Mouse (Mus musculus) lung, embryonic 16.5 days (tissue): ENCODE data around the gene Yjefn3. TPM values are rescaled to one million over a fixed set of nuclear protein-coding genes. Genes with fewer than 3 reads are reported as not detected.
A peak's percentile ranks its signal among the peaks of the same experiment; 100 is the strongest.

Experiments
- ATAC-seq: fragments of 200-750 bp; cut with Nextera tagmentation; 2 replicates; pipeline ENCODE4 v1.8.0; 2017; ENCODE audit warnings: low read depth, mild to moderate bottlenecking, moderate library complexity
- H3K27ac ChIP-seq: fragments of 300-500 bp; sonication (generic); 2 replicates; pipeline ENCODE4 v1.5.1; 2014; ENCODE audit warnings: mild to moderate bottlenecking, control low read depth, low read length
- H3K27me3 ChIP-seq: fragments of 300-500 bp; sonication (generic); 2 replicates; pipeline ENCODE4 v1.6.1; 2014; ENCODE audit warnings: low read depth, low read length, mixed read lengths; ENCODE audit not compliant: control insufficient read depth, insufficient read depth
- H3K36me3 ChIP-seq: fragments of 300-500 bp; sonication (generic); 2 replicates; pipeline ENCODE4 v1.6.1; 2014; ENCODE audit warnings: low read length; ENCODE audit not compliant: control insufficient read depth, insufficient read depth
- H3K4me1 ChIP-seq: fragments of 300-500 bp; sonication (generic); replicated peaks from 2 replicates; pipeline ENCODE4 v1.6.1; 2014; ENCODE audit warnings: low read length, mixed read lengths; ENCODE audit not compliant: control insufficient read depth, insufficient read depth
- H3K4me2 ChIP-seq: fragments of 300-500 bp; sonication (generic); 2 replicates; pipeline ENCODE4 v1.6.1; 2014; ENCODE audit warnings: low read depth, low read length, control low read depth
- H3K4me3 ChIP-seq: fragments of 300-500 bp; sonication (generic); 2 replicates; pipeline ENCODE4 v1.5.1; 2014; ENCODE audit warnings: mild to moderate bottlenecking, low read length, control low read depth
- H3K9ac ChIP-seq: fragments of 300-500 bp; sonication (generic); 2 replicates; pipeline ENCODE4 v1.6.1; 2014; ENCODE audit warnings: low read length, control low read depth
- H3K9me3 ChIP-seq: fragments of 300-500 bp; sonication (generic); 2 replicates; pipeline ENCODE4 v1.6.1; 2016; ENCODE audit warnings: low read length; ENCODE audit not compliant: control insufficient read depth
- WGBS: fragments of 180-500 bp; shearing (Covaris S2); extraction: QIAGEN DNeasy Blood & Tissue Kit; methylation state at CpG from one replicate; pipeline ENCODE4 v1.1.7; 2014; 5-methylcytosine and 5-hydroxymethylcytosine counted together
- polyA plus RNA-seq: library from polyadenylated mRNA; unstranded; fragments of >200 nt; fragmentation: Nextera tagmentation; extraction: Ambion mirVana; gene quantifications from 2 replicates; pipeline ENCODE4 v1.2.1, GENCODE M21; 2015

The Yjefn3 gene
- polyA plus RNA-seq, 1 experiment from 2014 or later: 4.1 TPM

- H3K36me3 ChIP-seq: no peaks in the 10 kb centered on the region
- no peak overlapping the region for H3K4me2 ChIP-seq
- no peak overlapping the region for H3K9ac ChIP-seq
- WGBS: 78% methylated on average over 5 of the region's 5 CpGs
- ATAC-seq: no peak
- no peaks in the 10 kb centered on the region for H3K4me1 ChIP-seq
- H3K9me3 ChIP-seq: no peaks in the 10 kb centered on the region
- no peaks in the 10 kb centered on the region for H3K27me3 ChIP-seq
- H3K27ac ChIP-seq: no peak overlapping the region
- no peak overlapping the region for H3K4me3 ChIP-seq
Measured at GRCm38 (mm10) chr8:69863387-69864020, 39.0 kb downstream of the Yjefn3 start.

- H3K36me3 ChIP-seq: no peaks in the 10 kb centered on the region
- no peak overlapping the region for H3K4me2 ChIP-seq
Measured at GRCm38 (mm10) chr8:69861251-69861650, 41.3 kb downstream of the Yjefn3 start.

GRCm38 (mm10) chr8:69860807-69861206 lies 41.7 kb downstream of the Yjefn3 start:
- no peak overlapping the region for H3K4me3 ChIP-seq
- no peak overlapping the region for H3K9ac ChIP-seq
- H3K4me2 ChIP-seq: no peak overlapping the region
- 56% methylated on average over 4 of the region's 4 CpGs for WGBS
- H3K36me3 ChIP-seq: no peaks in the 10 kb centered on the region
- H3K27me3 ChIP-seq: no peaks in the 10 kb centered on the region
- H3K4me1 ChIP-seq: no peaks in the 10 kb centered on the region
- no peak for ATAC-seq
- H3K9me3 ChIP-seq: no peaks in the 10 kb centered on the region
- H3K27ac ChIP-seq: no peak overlapping the region

More at GRCm38 (mm10) chr8:69861251-69861650, 41.3 kb downstream of the Yjefn3 start:
- Histone ChIP-seq H3K9ac (no peak overlapping the region), H3K4me3 (no peak overlapping the region), H3K4me1 (no peaks in the 10 kb centered on the region), H3K9me3 (no peaks in the 10 kb centered on the region), H3K27ac (no peak overlapping the region), H3K27me3 (no peaks in the 10 kb centered on the region)
- 72% methylated on average over 2 of the region's 2 CpGs for WGBS
- no peak for ATAC-seq

- no peak overlapping the region for H3K27ac ChIP-seq
- no peak overlapping the region for H3K4me3 ChIP-seq
- H3K4me1 ChIP-seq: no peaks in the 10 kb centered on the region; the same call in 1 of the 2 replicates
- no peak overlapping the region for H3K9ac ChIP-seq
- 92% methylated on average over 10 of the region's 10 CpGs for WGBS
- no peaks in the 10 kb centered on the region for H3K9me3 ChIP-seq
- no peaks in the 10 kb centered on the region for H3K27me3 ChIP-seq
- H3K36me3 ChIP-seq: no peaks in the 10 kb centered on the region
- no peak for ATAC-seq
- no peak overlapping the region for H3K4me2 ChIP-seq
Measured at GRCm38 (mm10) chr8:69853869-69854268, 48.6 kb downstream of the Yjefn3 start.

- ATAC-seq: no peak
- Histone ChIP-seq H3K4me3 (no peak overlapping the region), H3K27ac (no peak overlapping the region), H3K9me3 (no peaks in the 10 kb centered on the region), H3K4me1 (peaks cover 2% of the 10 kb centered on the region), H3K4me2 (no peak overlapping the region), H3K9ac (no peak overlapping the region), H3K27me3 (no peaks in the 10 kb centered on the region), H3K36me3 (no peaks in the 10 kb centered on the region)
- 72% methylated on average over 7 of the region's 7 CpGs for WGBS
Measured at GRCm38 (mm10) chr8:69850926-69851506, 51.5 kb downstream of the Yjefn3 start.

GRCm38 (mm10) chr8:69849899-69850298 lies 52.6 kb downstream of the Yjefn3 start:
- 31% methylated on average over 3 of the region's 3 CpGs for WGBS
- no peaks in the 10 kb centered on the region for H3K36me3 ChIP-seq
- peaks cover 2% of the 10 kb centered on the region for H3K4me1 ChIP-seq
- no peak for ATAC-seq
- no peak overlapping the region for H3K4me3 ChIP-seq
- H3K9me3 ChIP-seq: no peaks in the 10 kb centered on the region
- H3K4me2 ChIP-seq: no peak overlapping the region
- no peak overlapping the region for H3K9ac ChIP-seq
- no peak overlapping the region for H3K27ac ChIP-seq
- no peaks in the 10 kb centered on the region for H3K27me3 ChIP-seq

- H3K9ac ChIP-seq: no peak overlapping the region
- H3K36me3 ChIP-seq: no peaks in the 10 kb centered on the region
- H3K27ac ChIP-seq: 0 out of 2 replicates have a peak overlapping the region, but pooled peaks have one; percentile 47
- no peaks in the 10 kb centered on the region for H3K27me3 ChIP-seq
- WGBS: 51% methylated on average over 8 of the region's 8 CpGs
- peak; percentile 90 for ATAC-seq
- no peak overlapping the region for H3K4me2 ChIP-seq
- peaks cover 2% of the 10 kb centered on the region for H3K4me1 ChIP-seq
- no peak overlapping the region for H3K4me3 ChIP-seq
- no peaks in the 10 kb centered on the region for H3K9me3 ChIP-seq
Measured at GRCm38 (mm10) chr8:69848951-69849350, 53.6 kb downstream of the Yjefn3 start.

GRCm38 (mm10) chr8:69847167-69848065 lies 55.1 kb downstream of the Yjefn3 start:
- WGBS: 61% methylated on average over 3 of the region's 3 CpGs
- no peak overlapping the region for H3K4me2 ChIP-seq
- H3K27ac ChIP-seq: peak overlapping the region; percentile 59

More at GRCm38 (mm10) chr8:69847167-69848065, 55.1 kb downstream of the Yjefn3 start:
- peak; percentile 60 for ATAC-seq
- H3K9me3 ChIP-seq: no peaks in the 10 kb centered on the region
- H3K9ac ChIP-seq: no peak overlapping the region
- H3K4me1 ChIP-seq: peaks cover 2% of the 10 kb centered on the region
- no peaks in the 10 kb centered on the region for H3K27me3 ChIP-seq
- H3K4me3 ChIP-seq: no peak overlapping the region
- H3K36me3 ChIP-seq: no peaks in the 10 kb centered on the region
